Mouse (Mus musculus) neural tube, embryonic 12.5 days (tissue): Measurements from ENCODE around the gene Shcbp1. TPM values are rescaled to one million over a fixed set of nuclear protein-coding genes. Genes with fewer than 3 reads are reported as not detected.

Experiments
- polyA plus RNA-seq: library from polyadenylated mRNA; unstranded; fragments of >200 nt; fragmentation: Nextera tagmentation; extraction: Ambion mirVana; gene quantifications from 2 replicates; pipeline ENCODE4 v1.2.1, GENCODE M21; 2016

The Shcbp1 gene
- polyA plus RNA-seq, 1 experiment from 2014 or later: 45.7 TPM

Other genes with a start within 250 kb of the Shcbp1 start
- gene Zfp958, start 166.4 kb downstream of the Shcbp1 start, polyA plus RNA-seq: 14.1 and 16.4 TPM in 2 replicates